Mouse (Mus musculus) embryonic facial prominence, embryonic 11.5 days (tissue): ENCODE measurements at regions not wholly inside any gene's neighbourhood (a gene's known extent, or its start where the extent isn't known, plus 50 kb on each side); places are given as distances from the start of the nearest gene placed in this dataset.

Experiments
- ATAC-seq: fragments of 200-750 bp; cut with Nextera tagmentation; replicated peaks from 2 replicates; pipeline ENCODE4 v1.8.0; 2017; ENCODE audit warnings: low read depth; ENCODE audit not compliant: insufficient number of reproducible peaks, low FRiP score, low TSS enrichment
- DNase-seq: peaks from one replicate; pipeline ENCODE4 v3.0.0-alpha.2; 2015; ENCODE audit warnings: low spot score
- H3K27ac ChIP-seq: fragments of 300-500 bp; sonication (generic); replicated peaks from 2 replicates; pipeline ENCODE4 v1.5.1; 2014; ENCODE audit warnings: mild to moderate bottlenecking, low read depth, low read length, control low read depth
- H3K27me3 ChIP-seq: fragments of 300-500 bp; sonication (generic); 2 replicates; pipeline ENCODE4 v1.6.1; 2014; ENCODE audit warnings: mild to moderate bottlenecking, low read length, moderate library complexity, mixed read lengths; ENCODE audit not compliant: control insufficient read depth, insufficient read depth
- H3K36me3 ChIP-seq: fragments of 300-500 bp; sonication (generic); replicated peaks from 2 replicates; pipeline ENCODE4 v1.6.1; 2014; ENCODE audit warnings: low read depth, mild to moderate bottlenecking, low read length, moderate library complexity, mixed read lengths; ENCODE audit not compliant: control insufficient read depth, insufficient read depth
- H3K4me1 ChIP-seq: fragments of 300-500 bp; sonication (generic); 2 replicates; pipeline ENCODE4 v1.6.1; 2014; ENCODE audit warnings: low read length, mixed read lengths; ENCODE audit not compliant: control insufficient read depth, insufficient read depth
- H3K4me2 ChIP-seq: fragments of 300-500 bp; sonication (generic); 2 replicates; pipeline ENCODE4 v1.6.1; 2014; ENCODE audit warnings: low read depth, mild to moderate bottlenecking, control low read depth, low read length, moderate library complexity
- H3K4me3 ChIP-seq: fragments of 300-500 bp; sonication (generic); 2 replicates; pipeline ENCODE4 v1.5.1; 2014; ENCODE audit warnings: low read depth, low read length, control low read depth
- H3K9ac ChIP-seq: fragments of 300-500 bp; sonication (generic); replicated peaks from 2 replicates; pipeline ENCODE4 v1.6.1; 2014; ENCODE audit warnings: mild to moderate bottlenecking, control low read depth, low read length
- H3K9me3 ChIP-seq: fragments of 300-500 bp; sonication (generic); replicated peaks from 2 replicates; pipeline ENCODE4 v1.6.1; 2016; ENCODE audit warnings: mild to moderate bottlenecking, low read length, inconsistent platforms, mixed read lengths; ENCODE audit not compliant: control insufficient read depth
- WGBS: fragments of 180-500 bp; shearing (Covaris S2); extraction: QIAGEN DNeasy Blood & Tissue Kit; methylation state at CpG from one replicate; pipeline ENCODE4 v1.1.7; 2014; 5-methylcytosine and 5-hydroxymethylcytosine counted together

DNA sequence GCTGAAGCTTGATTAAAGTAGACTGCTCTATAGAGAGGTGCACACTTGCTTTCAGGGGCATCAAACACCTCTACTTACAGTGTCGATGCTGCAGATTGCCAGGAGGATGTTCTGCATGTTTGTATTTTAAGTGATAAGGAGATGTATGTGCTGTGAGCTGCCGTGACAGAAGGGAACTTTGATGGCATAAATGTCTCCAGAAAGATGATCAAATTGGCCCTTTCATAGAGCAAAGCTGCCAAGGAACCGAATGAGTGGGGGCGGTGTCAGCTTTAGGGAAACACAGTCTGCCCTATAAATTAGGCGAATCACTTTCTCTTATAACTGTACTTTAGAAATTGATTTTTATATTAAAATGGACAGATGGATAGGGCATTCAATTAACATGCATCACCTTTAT is 367.3 kb upstream of the Acvr2a start:
- no peak for DNase-seq
- ATAC-seq = no peak
- WGBS = 80% methylated on average over 5 of the region's 5 CpGs
- Histone ChIP-seq H3K4me2 (no peak overlapping the region), H3K9me3 (no peaks in the 10 kb centered on the region), H3K4me1 (no peaks in the 10 kb centered on the region), H3K4me3 (no peak overlapping the region), H3K36me3 (no peaks in the 10 kb centered on the region), H3K27me3 (no peaks in the 10 kb centered on the region), H3K27ac (no peak overlapping the region), H3K9ac (no peak overlapping the region)

DNA sequence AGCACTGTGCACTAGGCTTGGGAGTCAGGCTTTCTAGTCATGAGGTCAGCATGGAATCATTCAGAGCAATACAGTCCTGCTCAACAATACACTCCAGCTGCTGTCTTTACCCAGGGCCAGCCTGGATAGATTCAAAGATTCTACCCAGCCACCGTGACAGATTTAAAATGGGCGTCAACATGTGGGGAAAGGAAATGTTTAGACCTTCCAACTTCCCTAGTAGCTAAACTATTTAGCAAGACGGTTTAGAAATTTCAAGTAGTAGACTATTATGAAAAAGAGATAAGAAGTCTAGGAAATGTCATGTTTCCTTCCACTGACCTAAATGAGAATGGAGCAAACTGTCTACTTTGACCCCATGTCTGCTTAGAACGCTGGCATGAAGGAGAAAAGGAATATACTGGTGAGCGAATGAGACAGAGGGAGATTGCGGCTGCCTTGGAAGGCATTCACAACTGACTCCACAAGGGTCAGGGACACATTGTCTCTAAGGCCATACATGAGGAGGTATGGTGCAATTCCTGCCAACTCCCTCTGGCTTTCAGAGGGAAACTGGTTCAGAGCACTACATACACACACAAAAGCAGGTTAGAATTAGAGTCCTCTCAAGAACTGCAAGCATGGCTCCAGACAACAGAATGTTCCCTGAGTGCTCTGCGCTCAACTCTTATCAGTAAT is 364.6 kb upstream of the Acvr2a start:
- no peaks in the 10 kb centered on the region for H3K27me3 ChIP-seq
- no peak overlapping the region for H3K9ac ChIP-seq
- no peak overlapping the region for H3K4me2 ChIP-seq
- H3K9me3 ChIP-seq = no peaks in the 10 kb centered on the region
- H3K27ac ChIP-seq = no peak overlapping the region
- DNase-seq = no peak
- no peaks in the 10 kb centered on the region for H3K4me1 ChIP-seq
- no peaks in the 10 kb centered on the region for H3K36me3 ChIP-seq
- no peak overlapping the region for H3K4me3 ChIP-seq
- no peak for ATAC-seq
- 92% methylated on average over 7 of the region's 7 CpGs for WGBS

GRCm38 (mm10) chr2:48456072-48457040 is 357.6 kb upstream of the Acvr2a start:
- no peaks in the 10 kb centered on the region for H3K36me3 ChIP-seq
- no peak overlapping the region for H3K4me3 ChIP-seq
- no peak overlapping the region for H3K9ac ChIP-seq
- H3K27me3 ChIP-seq = no peaks in the 10 kb centered on the region; the same call in 1 of the 2 replicates
- no peaks in the 10 kb centered on the region for H3K4me1 ChIP-seq
- WGBS = 50% methylated on average over 7 of the region's 7 CpGs
- no peaks in the 10 kb centered on the region for H3K9me3 ChIP-seq
- DNase-seq = no peak
- no peak overlapping the region for H3K4me2 ChIP-seq
- no peak overlapping the region for H3K27ac ChIP-seq
- no peak for ATAC-seq

GRCm38 (mm10) chr2:48457117-48457516 is 356.8 kb upstream of the Acvr2a start:
- no peak overlapping the region for H3K4me2 ChIP-seq
- no peaks in the 10 kb centered on the region for H3K36me3 ChIP-seq
- no peaks in the 10 kb centered on the region for H3K4me1 ChIP-seq
- H3K27me3 ChIP-seq = no peaks in the 10 kb centered on the region; the same call in 1 of the 2 replicates
- ATAC-seq (no peak), DNase-seq (no peak)
- no peak overlapping the region for H3K9ac ChIP-seq
- H3K9me3 ChIP-seq = no peaks in the 10 kb centered on the region
- no peak overlapping the region for H3K27ac ChIP-seq
- 79% methylated on average over 4 of the region's 4 CpGs for WGBS
- H3K4me3 ChIP-seq = no peak overlapping the region

- H3K27me3 ChIP-seq = no peaks in the 10 kb centered on the region
- no peaks in the 10 kb centered on the region for H3K9me3 ChIP-seq
- no peak for DNase-seq
- no peak for ATAC-seq
- no peak overlapping the region for H3K4me2 ChIP-seq
- no peak overlapping the region for H3K27ac ChIP-seq
- no peak overlapping the region for H3K4me3 ChIP-seq
- 83% methylated on average over 4 of the region's 4 CpGs for WGBS
- H3K4me1 ChIP-seq = no peaks in the 10 kb centered on the region
- no peak overlapping the region for H3K9ac ChIP-seq
- H3K36me3 ChIP-seq = no peaks in the 10 kb centered on the region
These were observed 348.4 kb upstream of the Acvr2a start for GRCm38 (mm10) chr2:48465483-48465882.

DNA sequence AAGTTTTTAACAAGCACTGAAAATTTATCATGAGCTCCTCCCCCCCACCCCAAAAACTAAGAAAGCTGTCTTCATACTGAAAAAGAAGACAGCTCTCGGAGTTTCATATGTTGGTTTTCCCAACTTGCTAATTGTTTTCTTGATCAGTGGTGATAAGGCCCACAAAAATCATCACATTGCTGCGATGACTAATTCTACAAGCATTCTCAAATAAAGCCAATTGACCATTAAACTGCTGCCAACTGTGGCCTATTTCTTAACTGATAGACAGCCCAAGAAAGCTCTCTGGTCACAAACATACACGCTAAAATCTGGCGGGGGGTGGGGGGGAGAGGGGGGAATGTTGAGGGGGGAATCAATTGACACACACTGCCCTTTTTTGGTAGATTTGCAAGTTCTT is 345.0 kb upstream of the Acvr2a start:
- DNase-seq (no peak), ATAC-seq (no peak)
- Histone ChIP-seq H3K27ac (no peak overlapping the region), H3K9ac (no peak overlapping the region), H3K27me3 (no peaks in the 10 kb centered on the region), H3K4me2 (no peak overlapping the region), H3K36me3 (no peaks in the 10 kb centered on the region), H3K4me1 (no peaks in the 10 kb centered on the region), H3K9me3 (no peaks in the 10 kb centered on the region), H3K4me3 (no peak overlapping the region)
- 83% methylated on average over 4 of the region's 4 CpGs for WGBS

- Histone ChIP-seq H3K9ac (no peak overlapping the region), H3K4me3 (no peak overlapping the region), H3K36me3 (no peaks in the 10 kb centered on the region), H3K4me1 (no peaks in the 10 kb centered on the region), H3K4me2 (no peak overlapping the region), H3K9me3 (no peaks in the 10 kb centered on the region), H3K27me3 (no peaks in the 10 kb centered on the region), H3K27ac (no peak overlapping the region)
- DNase-seq (no peak), ATAC-seq (no peak)
- WGBS = 89% methylated on average over 4 of the region's 4 CpGs
These were observed 344.6 kb upstream of the Acvr2a start for GRCm38 (mm10) chr2:48469357-48469756.

DNA sequence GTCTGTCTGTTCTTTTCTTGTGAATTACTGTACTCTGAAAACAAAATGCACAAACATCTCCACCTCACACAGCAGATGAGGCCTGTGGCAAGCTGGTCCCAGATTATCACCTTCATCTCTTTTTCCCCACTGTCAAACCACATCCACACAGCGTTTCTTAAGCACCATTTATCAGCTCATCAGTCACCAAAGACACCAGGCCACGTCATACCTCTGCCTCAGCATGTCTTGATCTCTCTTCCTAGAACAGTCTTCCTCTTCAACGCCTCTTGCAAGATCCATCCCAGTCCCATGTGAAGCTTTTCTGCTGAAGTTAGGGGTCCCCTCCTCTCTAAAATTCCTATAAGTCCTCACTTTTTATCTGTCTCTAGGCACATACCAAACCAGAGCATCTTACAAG is 340.8 kb upstream of the Acvr2a start:
- no peak for DNase-seq
- H3K9me3 ChIP-seq = no peaks in the 10 kb centered on the region
- H3K27me3 ChIP-seq = no peaks in the 10 kb centered on the region
- no peaks in the 10 kb centered on the region for H3K4me1 ChIP-seq
- no peak overlapping the region for H3K4me2 ChIP-seq
- no peak overlapping the region for H3K4me3 ChIP-seq
- ATAC-seq = no peak
- no peak overlapping the region for H3K9ac ChIP-seq
- H3K36me3 ChIP-seq = no peaks in the 10 kb centered on the region
- 78% methylated on average over 3 of the region's 3 CpGs for WGBS
- no peak overlapping the region for H3K27ac ChIP-seq
